Mouse (Mus musculus) heart, postnatal 4 days (tissue): ENCODE results near the gene Stx8. TPM values are rescaled to one million over a fixed set of nuclear protein-coding genes. Genes with fewer than 3 reads are reported as not detected.

Experiments
- DNase-seq: peaks from one replicate; pipeline ENCODE4 v3.0.0; 2021
- total RNA-seq, 2 experiments: library from RNA; stranded (reverse); gene quantifications; 2 replicates each; pipeline ENCODE4 v1.2.3; 2021

Stx8 gene
- 10 to 100 TPM; 34.7 to 35.8 TPM for total RNA-seq

DNA sequence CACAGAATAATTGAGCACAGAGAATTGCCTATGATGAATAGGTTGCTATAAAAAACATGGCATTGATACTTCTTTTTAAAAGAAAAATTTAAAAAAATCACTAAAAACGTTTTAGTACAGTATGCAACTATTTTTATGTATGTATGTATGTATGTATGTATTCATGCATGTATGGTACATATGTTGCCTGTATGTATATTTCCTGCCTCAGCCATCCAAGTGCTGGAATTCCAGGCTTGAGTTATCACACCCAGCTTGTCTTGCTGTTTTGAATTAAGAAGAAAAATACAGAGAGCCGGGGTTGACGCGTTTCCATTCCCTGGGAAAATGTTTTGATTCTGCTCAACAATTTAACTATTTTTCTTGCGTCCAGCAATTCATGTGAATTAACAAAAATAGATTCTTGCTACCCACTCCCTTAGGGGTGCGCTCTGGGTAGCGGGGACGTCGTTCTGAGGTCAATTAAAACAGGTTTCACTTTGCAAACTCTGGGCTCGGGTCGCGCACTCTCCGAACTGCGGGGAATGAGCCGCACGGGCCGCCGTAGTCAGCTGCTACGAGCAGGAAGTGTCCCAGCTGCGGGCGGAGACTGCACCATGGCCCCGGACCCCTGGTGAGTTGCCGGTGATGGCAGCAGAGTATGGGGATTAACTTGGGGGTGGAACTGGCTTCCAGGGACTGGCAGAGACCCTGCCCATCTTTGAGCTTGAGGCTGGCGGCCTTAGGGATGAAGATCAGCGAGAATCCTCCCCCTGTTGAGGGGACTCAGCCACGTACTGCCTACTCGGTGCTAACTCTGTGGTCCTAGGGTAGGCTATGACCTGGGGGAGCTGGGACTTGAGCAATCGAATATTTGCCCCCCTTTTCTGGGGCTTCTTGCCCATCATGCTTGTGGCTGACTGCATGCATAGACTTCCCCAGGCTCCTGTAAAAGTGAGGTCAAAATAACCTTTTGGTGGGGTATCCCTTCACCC is at the start of gene Stx8:
Stx8 (plus strand) TSS at position 289 of the 974 bp plus-strand sequence.
- peak; percentile 98 for DNase-seq

DNA sequence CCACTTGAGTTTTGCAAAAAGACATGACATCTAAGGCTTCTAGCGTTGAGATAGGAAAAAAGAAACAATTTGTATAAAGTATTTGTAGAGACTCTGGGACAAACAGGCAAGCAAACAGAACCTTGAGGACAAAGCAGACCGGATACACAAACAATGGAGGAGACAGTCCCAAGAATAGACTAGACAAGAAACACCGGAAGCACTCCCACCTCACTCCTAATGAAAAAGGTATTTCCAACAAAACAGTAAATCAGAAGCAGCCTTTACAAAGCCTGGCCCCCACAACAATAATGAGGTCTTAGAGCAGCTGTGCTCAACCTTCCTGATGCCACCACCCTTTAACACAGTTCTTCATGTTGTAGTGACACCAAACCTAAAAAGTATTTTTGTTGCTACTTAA is 48.9 kb upstream of the Stx8 start:
- no peak for DNase-seq

DNA sequence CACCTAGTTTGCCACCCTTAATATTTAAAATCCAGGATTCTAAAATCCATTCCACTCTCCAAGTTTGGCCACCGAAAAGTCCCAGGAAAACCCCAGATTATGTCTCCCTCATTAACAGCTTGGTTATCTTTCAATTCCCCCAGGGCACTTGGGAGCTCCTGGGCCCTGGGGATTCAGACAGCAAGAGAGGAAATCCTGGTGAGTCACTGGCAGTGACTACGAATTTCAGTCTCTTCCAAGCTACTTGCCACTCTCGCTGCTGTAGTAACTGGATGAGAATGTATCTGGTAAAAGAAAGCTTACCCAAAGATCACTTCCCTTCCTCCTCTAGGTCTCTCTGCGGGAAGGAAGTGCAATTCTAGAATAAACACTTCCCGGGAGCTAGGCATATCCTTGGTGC is 46.4 kb upstream of the Stx8 start:
- no peak for DNase-seq

DNA sequence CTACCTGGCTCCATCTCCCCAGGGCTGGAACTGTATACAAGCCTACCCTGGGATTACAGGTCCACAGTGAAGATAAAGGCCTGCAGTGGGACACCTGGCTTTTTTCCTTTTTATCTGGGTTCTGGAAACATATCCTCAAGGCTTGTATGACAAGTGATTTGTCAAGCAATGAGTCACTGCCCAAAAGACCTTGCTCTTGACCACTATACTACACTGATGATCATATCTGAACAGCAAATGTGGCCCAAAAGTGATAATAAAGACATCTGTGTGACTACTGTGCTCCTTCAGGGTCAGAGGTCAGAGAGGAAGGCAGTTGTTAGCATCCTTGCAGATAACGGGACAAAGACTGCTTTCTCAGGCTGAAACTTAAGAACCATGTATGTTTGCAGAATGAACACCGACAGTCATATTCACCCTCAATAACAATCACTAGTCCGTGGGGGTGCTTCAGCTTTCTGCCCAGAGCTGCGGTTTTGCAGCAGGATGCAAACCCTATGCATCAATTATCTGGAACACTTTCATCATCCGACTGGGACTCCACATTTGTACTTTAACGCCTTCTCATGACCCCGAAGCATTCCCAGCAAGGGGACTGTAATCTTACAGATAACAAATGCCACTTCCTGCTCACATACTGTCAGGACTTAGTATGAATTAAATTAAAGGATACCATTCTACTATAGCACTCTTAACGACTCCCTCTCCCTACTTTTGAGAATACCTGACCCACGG is 45.6 kb upstream of the Stx8 start:
- no peak for DNase-seq

DNA sequence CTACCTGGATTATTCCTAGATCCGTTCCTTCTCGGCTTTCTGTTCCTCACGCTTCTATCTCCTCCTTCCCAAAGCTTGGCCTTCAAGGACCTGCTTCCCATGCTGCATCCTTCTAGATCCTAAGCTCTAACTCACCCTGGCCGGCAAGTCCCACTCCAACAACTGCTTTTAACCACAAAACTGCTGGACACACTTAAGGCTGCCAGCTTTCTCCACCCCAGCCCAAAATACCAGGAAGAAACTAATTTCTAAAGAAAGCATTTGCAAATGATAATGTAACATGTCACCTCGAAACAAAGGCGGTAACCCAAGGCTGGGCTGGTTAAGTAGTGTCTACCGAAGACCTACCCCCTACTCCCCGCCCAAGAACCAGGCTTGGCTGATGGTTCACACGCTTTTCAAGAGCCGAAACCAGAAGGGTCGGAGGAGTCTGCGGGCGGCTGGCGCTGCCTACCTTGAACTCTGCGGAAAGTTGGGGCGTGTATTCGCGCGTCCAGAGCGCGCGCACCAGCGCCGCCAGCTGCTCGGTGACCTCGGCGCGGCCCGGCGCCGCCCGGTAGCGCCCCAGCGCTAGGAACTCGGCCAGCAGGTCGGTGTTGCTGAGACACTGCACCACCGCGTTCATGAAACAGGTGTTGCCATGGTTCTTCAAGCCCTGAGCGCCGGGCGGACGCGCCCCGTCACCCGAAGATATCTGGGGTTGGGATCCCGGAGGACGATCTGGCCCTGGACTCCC is 44.7 kb upstream of the Stx8 start:
- DNase-seq, result peak; percentile 64

DNA sequence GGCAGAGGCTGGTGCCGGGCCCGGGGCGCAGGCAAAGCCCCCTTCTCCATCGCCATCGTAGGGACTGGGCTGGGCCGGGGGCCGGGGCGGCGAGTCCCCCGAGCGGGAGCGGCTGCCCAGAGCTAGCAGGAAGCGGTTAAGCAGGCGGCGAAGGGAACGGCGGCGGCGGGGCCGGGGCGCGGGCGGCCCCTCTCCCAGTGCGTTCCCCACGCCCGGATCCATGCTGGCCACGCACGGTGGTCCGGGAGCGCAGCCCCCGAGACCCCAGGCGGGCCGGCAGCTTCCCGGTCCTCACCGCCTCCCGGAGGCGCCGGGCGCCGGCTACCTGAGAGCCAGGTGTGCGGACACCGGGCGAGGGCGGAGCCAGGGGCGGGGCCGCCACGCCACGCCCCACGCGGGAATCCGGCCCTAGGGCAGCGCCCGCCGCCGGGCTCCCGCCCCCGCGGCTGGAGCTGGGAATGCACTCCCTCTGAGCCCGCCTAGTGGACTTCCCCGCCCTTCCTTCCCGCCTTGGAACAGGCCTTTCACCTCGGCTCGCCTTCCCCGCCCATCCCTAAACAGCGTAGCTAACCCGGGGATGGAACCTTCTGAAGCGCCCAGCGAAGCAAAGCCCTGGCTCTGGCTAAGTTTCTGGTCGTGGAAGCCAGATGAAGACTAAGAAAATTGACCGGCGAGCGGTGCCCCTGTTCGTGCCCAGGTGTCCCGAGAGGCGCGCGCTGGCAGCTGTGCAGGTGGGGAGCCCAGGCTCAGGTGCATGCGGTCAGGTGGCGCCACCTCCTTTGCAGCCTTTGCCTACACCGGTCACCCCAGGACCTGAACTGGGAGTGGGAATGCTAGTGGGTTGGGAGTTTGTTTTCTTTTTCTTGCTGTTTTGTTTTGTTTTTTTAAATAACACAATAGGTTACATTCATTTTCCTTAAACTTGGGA is 43.9 kb upstream of the Stx8 start, which contains the start of gene Usp43:
Usp43 (minus strand) TSS at position 327 of the 928 bp plus-strand sequence.
- DNase-seq, result peak; percentile 79

DNA sequence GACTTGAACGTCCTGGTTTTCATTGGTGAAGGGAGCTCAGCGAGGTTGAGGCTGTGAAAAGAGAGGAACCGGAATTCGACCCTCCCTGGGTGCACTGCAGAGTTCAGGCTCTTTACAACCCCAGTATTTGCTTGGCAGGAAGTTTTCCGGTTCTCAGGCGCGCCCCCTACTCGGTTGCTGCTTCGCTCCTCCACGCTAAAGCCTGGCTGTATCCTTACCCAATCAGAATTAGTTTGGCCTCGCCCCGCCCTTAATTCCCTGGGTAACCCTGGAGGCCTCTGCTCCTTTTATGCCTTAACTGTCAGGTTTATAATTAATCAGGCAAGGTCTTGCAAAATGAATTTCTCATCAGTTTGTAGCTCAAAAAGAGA is 43.3 kb upstream of the Stx8 start:
- DNase-seq, result peak; percentile 80

DNA sequence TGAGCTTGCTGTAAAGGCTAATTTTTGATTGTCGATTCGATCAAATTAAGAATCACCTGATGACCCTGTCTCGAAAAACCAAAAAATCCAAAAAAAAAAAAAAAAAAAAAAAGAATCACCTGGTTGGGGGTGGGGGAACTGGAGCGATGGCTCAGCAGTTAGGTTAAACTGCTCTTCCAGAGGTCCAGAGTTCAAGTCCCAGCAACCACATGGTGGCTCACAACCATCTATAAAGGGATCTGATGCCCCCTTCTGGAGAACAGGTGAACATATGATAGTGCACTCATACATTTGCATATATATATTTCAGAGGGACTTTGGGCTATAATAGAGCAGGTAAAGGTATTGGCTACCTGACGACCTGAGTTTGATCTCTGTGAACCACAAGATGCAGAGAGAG is 42.3 kb upstream of the Stx8 start:
- DNase-seq, result no peak

DNA sequence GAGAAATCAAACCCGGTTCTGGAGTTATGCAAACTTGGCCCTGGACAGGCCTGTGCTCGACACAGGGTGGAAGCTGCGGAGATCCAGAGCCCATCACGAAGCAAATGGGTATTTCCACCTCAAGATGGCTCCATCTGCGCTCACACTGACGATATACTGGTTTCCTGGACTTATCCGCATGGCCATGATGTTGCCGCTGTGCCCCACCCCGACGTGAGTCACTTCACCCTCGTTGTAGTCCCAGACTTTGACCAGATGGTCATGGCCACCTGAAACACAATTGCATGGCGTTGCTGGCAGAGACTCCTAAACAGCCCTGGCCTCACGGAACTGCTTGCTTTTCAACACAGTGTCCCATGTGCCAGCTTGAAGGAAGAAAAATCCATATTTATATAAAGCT is 41.0 kb upstream of the Stx8 start:
- no peak for DNase-seq

DNA sequence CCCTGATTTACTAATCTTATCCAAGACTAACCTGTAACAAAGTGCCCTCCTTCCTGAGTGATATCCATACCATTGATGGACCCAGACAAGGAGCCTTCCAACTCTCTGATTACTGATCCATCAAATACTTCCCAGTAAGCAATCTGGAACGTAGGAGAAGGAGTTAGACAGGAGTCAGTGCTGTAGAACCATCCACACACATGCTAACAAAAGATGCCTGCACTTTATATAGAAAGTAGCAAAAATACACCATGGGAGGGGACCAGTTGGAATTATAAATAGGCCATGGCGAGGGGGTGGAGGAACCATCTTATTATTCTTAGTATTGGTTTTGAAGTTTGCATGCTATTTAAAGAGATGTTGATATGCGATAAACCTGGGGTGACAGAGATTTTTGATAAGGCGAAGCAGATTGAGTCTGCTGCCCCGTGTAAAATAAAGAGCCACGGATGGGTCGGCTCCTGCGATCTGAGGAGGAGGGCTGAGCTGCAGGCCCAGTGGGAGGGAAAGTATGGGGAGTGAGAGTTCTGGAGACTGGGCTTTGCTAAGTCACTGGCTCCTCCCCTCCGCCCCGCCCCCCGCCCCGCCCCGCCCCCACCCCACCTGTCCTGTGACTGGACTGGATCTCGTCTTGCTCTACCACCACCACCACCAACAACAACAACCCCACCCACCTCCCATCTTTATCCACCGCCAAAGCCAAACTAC is 39.5 kb upstream of the Stx8 start:
- no peak for DNase-seq

DNA sequence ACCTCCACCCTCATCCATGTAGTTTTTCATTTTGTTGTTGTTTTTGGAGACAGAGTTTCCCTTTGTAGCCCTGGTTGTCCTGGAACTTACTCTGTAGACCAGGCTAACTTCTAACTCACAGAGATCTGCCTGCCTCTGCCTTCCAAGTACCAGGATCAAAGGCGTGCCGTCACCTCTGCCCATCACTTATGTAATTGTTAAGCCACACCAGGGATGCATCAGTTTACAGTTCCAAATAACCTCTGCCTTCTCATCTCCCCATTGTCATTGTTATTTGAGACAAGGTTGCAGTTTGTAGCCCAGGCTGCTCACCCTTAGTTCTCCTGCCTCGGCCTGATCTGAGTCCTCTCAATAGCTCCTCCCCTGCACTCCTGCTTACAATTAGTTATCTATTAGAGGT is 33.8 kb upstream of the Stx8 start:
- DNase-seq, result no peak

DNA sequence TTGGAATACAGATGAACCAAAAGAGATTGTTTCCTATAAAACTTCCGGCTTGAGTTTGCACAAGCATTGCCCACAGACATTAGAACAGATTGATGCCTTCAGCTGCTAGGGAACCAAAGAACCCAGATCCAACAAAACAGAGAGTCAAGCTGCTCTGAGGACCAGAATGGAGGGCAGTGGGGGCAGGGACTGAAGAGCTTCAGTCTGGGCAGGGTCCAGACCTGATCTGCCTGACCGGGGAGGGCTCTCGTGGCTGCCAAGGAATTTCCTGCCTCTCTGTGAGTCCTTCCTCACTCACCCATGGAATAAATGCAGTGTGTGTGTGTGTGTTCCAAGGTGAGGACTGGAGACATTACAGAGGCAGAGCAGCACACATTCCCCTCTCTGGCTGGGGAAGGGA is 17.8 kb upstream of the Stx8 start:
- no peak for DNase-seq

DNA sequence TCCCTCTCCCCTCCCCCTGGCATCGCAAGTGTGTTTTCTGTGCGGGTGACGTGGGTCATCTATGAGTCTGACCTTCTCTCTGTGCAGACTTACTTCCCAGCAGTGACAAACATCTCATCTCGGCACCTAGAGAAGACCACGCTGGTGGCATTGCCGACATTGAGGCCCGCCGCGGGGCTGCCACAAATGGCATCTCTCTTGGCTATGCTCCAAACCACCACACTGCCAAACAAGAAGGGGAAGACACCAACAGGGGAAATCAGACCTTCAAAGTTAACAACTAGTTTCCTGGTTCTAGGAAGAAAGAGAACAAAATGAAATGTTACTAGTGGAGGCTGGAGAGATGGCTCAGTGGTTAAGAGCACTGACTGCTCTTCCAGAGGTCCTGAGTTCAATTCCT is 16.5 kb upstream of the Stx8 start:
- DNase-seq, result no peak

DNA sequence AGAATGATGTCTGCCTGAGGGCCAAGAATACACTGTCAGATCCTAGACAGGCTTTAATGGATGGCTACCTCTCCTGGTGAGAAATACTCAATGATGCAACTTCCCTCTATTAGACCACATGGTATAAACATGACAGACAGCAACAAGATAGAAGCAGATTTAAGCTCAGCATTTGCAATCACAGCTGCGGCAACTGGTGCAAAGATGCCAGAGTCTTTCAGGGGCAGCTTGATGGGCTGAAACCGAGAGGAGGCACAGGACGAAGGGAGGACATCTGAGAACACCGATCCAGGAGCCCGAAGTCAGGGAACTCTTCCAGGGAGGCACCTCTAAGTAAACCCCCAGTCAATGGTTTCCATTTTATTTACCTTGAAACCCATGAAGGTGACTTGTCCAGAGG is 12.4 kb upstream of the Stx8 start:
- DNase-seq, result no peak

DNA sequence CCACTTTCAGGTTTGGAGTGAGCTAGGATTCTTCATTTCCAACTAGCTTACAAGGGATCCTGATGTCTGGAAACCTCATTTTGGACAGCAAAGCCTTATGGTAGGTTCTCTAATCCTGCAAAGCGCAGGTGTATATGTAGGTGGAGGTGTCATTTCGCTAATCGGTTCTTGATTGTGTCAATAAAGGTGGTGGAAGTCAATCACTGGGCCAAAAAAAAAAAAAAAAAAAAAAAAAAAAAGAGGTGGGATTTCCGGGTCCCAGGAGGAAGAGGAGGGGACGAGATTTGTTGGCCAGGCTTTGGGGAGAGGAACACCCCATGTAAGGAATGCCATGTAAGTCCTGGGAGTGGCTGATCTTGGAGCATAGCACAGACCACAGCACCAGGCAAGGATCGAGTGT is 11.6 kb upstream of the Stx8 start:
- no peak for DNase-seq

DNA sequence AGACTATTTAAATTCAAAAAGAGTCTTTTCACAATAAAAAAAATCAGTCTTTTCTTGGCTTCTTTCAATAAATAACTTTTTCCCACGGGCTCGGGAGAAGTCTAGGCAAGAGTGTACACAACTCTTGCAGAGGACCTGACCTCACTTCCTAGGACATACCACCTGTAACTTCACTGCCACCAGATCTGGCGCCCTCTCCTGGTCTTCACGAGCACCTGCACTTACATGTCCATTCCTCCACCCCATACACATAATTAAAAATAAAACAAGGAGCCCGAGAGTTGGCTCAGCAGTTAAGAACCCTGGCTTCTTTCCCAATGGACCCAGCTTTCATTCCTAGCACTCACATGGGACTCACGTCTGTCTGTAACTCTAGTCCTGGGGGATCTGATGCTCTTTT is 1.9 kb upstream of the Stx8 start:
- DNase-seq, result no peak

DNA sequence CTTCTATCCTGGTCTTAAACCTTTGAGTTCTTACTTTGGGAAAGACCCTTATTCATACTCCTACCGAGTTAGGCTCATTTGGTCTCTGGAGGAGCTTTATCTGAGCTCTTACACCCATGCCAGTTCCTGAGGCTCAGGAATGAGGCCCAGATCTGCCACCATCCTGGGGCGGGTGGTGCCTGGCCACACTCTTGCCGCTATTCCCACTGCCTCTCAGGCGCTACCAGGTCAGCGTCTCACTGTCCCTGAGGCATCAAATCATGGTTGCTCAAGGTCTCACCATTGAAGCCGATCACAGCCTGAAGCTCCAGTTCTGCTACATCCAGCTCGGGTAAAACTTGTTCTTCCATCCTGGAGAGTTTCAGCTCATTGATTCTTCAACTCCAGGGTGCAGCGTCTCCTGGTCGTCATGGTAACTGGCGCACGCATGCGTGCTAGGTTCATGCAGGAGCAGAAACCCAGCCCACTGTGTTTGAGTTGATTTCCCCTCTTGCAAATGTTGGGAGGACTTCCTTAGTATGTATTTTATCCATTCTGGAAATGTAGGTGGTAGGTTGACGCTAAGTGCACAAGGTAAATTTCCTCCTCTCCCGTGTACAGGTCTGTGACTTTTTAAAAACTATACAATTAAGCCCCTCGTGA is 630 bp upstream of the Stx8 start, which contains the start of gene Cfap52:
Cfap52 (minus strand) TSS at position 410 of the 642 bp plus-strand sequence.
- DNase-seq, result peak; percentile 87

DNA sequence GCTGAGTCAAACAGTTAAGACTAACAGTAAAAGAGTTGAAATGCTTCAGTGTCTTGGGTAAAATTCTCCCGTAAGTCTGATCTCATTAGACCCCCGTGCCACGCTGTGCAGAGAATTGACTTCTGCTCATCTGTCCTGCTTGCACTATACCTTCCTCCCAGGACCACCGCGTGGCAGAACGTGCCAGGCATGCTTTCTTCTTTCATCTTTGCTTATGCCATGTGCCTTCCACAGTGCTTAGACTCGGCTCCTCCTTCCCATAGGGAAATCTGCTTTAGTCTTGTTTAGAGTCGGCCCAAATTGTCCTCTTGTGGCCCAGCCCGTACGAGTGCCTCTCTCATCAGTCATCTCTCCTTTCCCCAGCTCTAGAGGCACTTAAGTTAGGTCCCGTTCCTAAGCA is 1.8 kb downstream of the Stx8 start:
- DNase-seq, result no peak

DNA sequence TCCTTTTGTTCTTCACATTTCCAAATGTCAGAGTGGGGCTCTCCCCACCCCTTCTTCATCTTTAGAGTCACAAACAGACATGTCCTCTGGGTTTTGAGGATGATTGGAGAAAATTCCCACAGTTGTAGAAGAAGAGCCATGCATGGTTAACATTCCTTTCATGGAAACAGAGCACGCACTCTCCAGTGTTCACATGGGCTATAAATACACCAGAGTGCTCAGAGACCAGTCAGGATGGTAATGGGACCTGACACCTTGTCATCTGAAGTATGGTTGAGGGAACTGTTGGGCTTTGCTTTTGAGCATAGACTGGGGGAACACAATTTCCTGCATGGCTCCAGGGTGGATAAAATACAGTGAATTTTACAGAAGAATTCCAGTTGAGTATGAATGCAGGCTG is 6.6 kb downstream of the Stx8 start:
- DNase-seq, result peak; percentile 10

DNA sequence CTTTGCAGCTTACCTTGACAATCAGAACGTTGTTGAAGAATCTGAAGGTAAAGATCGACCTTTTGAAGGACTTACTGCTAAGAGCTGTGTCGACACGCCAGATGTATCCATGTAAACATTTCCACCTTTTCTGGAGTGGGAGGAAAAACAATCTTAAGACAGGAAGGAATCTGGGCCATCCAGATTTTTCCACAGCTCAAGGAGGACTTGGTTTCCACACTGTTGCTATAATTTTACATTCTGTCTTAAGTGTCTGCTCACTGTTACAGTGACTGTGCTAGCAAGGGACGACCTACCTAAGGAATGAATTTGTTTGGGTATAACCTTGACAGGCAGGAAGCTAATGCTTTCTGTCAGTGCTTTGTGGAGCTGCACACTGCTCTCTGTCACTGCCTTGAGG is 7.2 kb downstream of the Stx8 start:
- DNase-seq, result no peak

DNA sequence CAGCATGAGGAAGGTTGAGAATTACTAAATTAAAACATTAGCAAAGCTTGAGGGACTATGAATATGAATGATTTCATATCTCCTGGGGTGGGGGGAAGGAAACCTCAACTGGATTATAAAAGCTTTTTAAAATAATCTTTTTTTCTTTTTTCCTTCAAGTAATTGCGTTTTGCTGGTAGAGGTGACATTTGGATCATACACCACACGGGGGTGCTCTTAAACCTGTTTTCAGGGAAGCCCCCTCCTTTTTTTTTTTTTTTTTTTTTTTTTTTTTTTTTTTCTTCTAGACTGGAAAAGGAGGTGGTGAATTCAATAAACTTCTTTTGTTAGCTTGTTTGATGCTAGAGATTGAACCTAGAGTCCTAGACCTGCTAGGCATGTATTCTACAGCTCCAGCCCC is 9.3 kb downstream of the Stx8 start:
- DNase-seq, result peak; percentile 47
